Mouse (Mus musculus) midbrain, embryonic 11.5 days (tissue): Measurements from ENCODE around the gene Mapt. TPM values are rescaled to one million over a fixed set of nuclear protein-coding genes. Genes with fewer than 3 reads are reported as not detected.

Source experiments
- ATAC-seq: fragments of 200-750 bp; cut with Nextera tagmentation; 2 replicates; pipeline ENCODE4 v1.8.0; 2017; ENCODE audit warnings: moderate TSS enrichment, moderate library complexity; ENCODE audit not compliant: low FRiP score
- DNase-seq: peaks from one replicate; pipeline ENCODE4 v3.0.0; 2015; ENCODE audit warnings: low spot score; ENCODE audit errors: missing footprints
- H3K27ac ChIP-seq: fragments of 300-500 bp; sonication (generic); 2 replicates; pipeline ENCODE4 v1.5.1; 2014; ENCODE audit warnings: low read depth, low read length
- H3K27me3 ChIP-seq: fragments of 300-500 bp; sonication (generic); 2 replicates; pipeline ENCODE4 v1.6.1; 2014; ENCODE audit warnings: mild to moderate bottlenecking, low read length, moderate library complexity, mixed read lengths; ENCODE audit not compliant: control insufficient read depth, insufficient read depth
- H3K36me3 ChIP-seq: fragments of 300-500 bp; sonication (generic); 2 replicates; pipeline ENCODE4 v1.6.1; 2014; ENCODE audit warnings: mild to moderate bottlenecking, low read length, moderate library complexity, mixed read lengths; ENCODE audit not compliant: control insufficient read depth, insufficient read depth
- H3K4me1 ChIP-seq: fragments of 300-500 bp; sonication (generic); 2 replicates; pipeline ENCODE4 v1.6.1; 2014; ENCODE audit warnings: low read length; ENCODE audit not compliant: control insufficient read depth, insufficient read depth
- H3K4me2 ChIP-seq: fragments of 300-500 bp; sonication (generic); 2 replicates; pipeline ENCODE4 v1.6.1; 2014; ENCODE audit warnings: mild to moderate bottlenecking, moderate library complexity
- H3K4me3 ChIP-seq: fragments of 300-500 bp; sonication (generic); 2 replicates; pipeline ENCODE4 v1.5.1; 2014; ENCODE audit warnings: low read depth, low read length
- H3K9ac ChIP-seq: fragments of 300-500 bp; sonication (generic); 2 replicates; pipeline ENCODE4 v1.6.1; 2014; ENCODE audit warnings: low read length
- H3K9me3 ChIP-seq: fragments of 300-500 bp; sonication (generic); 2 replicates; pipeline ENCODE4 v1.6.1; 2016; ENCODE audit warnings: low read length; ENCODE audit not compliant: control insufficient read depth
- WGBS: fragments of 180-500 bp; shearing (Covaris S2); extraction: QIAGEN DNeasy Blood & Tissue Kit; methylation state at CpG from one replicate; pipeline ENCODE4 v1.1.7; 2014; 5-methylcytosine and 5-hydroxymethylcytosine counted together
- microRNA-seq: library from miRNA; unstranded; fragments of <30 nt; microRNA quantifications from one replicate; pipeline ENCODE4, GENCODE M21; 2017
- polyA plus RNA-seq: library from polyadenylated mRNA; unstranded; fragments of >200 nt; fragmentation: Nextera tagmentation; extraction: Ambion mirVana; gene quantifications from 2 replicates; pipeline ENCODE4 v1.2.1, GENCODE M21; 2014

Mapt gene
- polyA plus RNA-seq, 1 experiment from 2014 or later, result 71.6 TPM

DNA sequence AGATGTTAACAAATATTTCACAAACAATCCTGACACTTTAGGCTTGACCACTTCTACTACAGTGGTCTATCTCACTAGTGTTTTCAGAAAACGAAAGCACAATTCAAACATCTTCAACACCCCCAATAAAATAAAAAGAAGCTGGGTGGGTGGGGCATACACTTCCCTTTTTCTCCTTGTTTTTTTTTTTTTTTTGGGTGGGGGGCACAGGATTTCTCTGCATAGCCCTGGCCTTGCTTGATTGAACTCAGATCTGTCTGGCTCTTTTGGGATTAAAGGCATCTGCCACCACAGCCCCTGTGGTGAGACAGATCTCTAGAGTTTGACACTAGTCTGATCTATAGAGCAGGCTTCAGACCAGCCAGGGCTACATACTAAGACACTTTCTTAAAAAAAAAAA lies 131.5 kb downstream of the Mapt start:
- Histone ChIP-seq H3K4me3 (no peak overlapping the region), H3K27ac (no peak overlapping the region), H3K4me2 (no peak overlapping the region), H3K9me3 (no peaks in the 10 kb centered on the region), H3K4me1 (no peaks in the 10 kb centered on the region), H3K9ac (no peak overlapping the region), H3K36me3 (0 out of 2 replicates have a peak, but pooled peaks cover 2% of the 10 kb centered on the region), H3K27me3 (no peaks in the 10 kb centered on the region)
- no peak for DNase-seq
- 92% methylated on average over 1 of the region's 1 CpGs for WGBS
- ATAC-seq, result no peak

DNA sequence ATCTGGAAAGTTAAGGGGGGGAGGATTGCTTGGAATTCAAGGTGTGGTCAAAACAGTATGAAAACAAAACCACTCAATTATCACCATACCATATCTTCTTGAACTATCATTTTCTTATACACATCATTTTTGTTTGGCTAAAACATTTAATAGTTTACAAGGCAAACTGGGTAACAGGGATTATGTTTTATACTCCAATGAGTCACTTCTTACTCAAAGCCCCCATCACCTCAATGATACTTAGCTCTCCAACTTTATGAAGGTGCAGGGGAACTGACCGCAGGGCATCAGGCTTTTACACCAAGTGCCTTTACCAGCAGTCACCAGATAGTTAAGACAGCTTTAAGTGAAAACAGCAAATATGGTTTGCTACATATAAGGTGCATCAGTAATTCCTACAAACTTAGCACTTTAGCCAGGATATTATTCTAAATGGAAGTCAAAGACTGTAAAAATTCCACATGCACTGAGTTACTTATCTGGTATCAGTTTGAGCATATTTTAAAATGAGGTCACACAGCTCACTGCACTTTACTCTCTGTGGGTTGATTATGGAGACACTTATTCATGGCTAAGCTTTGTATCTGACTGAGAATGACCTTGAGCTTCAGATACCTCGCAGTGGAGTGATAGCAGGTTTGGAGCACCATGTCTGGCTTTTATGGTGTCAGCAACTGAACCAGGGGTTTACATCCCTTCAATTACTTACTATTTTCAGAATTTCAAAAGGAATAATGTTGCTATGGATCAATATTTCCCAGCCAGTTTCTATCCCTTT lies 132.8 kb downstream of the Mapt start:
- Histone ChIP-seq H3K4me2 (no peak overlapping the region), H3K27me3 (no peaks in the 10 kb centered on the region), H3K36me3 (0 out of 2 replicates have a peak, but pooled peaks cover 2% of the 10 kb centered on the region), H3K9ac (no peak overlapping the region), H3K4me3 (no peak overlapping the region), H3K27ac (no peak overlapping the region), H3K4me1 (no peaks in the 10 kb centered on the region), H3K9me3 (no peaks in the 10 kb centered on the region)
- ATAC-seq (no peak), DNase-seq (no peak)
- WGBS, result 93% methylated on average over 2 of the region's 2 CpGs

DNA sequence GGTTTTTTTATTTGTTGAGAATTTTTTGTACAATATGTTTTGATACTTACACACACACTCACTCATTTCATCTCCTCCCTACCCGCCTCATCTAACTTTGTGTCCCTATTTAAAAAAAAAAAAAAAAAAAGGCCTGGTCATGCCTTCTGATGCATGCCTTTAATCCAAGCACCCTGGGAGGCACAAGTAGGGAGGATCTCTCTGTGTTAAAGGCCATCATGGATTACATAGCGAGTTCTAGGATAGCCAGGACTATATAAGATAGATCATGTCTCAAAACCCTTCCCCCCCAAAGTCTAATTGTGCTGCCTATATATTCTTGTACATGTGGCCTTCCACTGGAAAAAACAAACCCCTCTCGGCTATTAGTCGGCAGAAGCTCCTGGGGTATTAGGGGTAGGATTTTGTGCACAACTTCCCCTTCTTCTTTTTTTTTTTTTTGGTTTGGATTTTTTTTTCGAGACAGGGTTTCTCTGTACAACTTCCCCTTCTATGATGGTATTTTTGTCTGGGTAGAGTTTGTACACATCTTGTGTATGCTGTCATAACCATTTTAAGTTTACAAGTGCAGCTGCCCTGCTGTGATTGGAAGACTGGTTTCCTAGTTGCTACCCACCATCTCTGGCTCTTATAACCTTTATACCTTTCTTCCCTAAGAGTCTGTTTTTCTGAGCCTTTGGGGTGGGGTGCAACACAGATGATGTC lies 136.4 kb downstream of the Mapt start:
- no peak overlapping the region for H3K27ac ChIP-seq
- no peak overlapping the region for H3K4me3 ChIP-seq
- H3K9me3 ChIP-seq, result no peaks in the 10 kb centered on the region
- ATAC-seq, result no peak
- H3K4me1 ChIP-seq, result no peaks in the 10 kb centered on the region
- no peak overlapping the region for H3K9ac ChIP-seq
- 90% methylated on average over 5 of the region's 5 CpGs for WGBS
- no peak overlapping the region for H3K4me2 ChIP-seq
- no peak for DNase-seq
- H3K27me3 ChIP-seq, result no peaks in the 10 kb centered on the region
- peaks cover 2% of the 10 kb centered on the region; the same call in 1 of the 2 replicates for H3K36me3 ChIP-seq

DNA sequence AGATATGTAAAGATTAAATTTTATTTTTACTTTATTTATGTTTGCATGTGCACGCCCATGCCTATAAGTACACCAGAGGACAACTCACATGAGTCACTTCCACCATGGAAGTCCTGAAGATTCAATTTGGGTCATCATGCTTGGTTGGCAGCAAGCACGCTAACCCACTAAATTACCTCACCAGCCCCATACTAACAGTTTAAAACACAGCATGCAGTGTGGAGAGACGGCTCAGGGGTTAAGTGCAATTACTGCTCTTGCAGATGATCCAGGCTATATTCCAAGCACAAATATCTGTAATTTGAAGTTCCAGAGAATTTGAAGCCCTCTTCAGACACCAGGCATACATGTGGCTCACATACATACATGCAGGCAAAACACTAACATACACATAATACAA lies 145.1 kb downstream of the Mapt start:
- Histone ChIP-seq H3K9me3 (no peaks in the 10 kb centered on the region), H3K27me3 (no peaks in the 10 kb centered on the region), H3K27ac (no peak overlapping the region), H3K4me2 (no peak overlapping the region), H3K4me1 (no peaks in the 10 kb centered on the region), H3K4me3 (no peak overlapping the region), H3K36me3 (peaks cover 3% of the 10 kb centered on the region; the same call in 1 of the 2 replicates), H3K9ac (no peak overlapping the region)
- DNase-seq, result no peak
- WGBS, result 95% methylated on average over 3 of the region's 3 CpGs
- ATAC-seq, result no peak

DNA sequence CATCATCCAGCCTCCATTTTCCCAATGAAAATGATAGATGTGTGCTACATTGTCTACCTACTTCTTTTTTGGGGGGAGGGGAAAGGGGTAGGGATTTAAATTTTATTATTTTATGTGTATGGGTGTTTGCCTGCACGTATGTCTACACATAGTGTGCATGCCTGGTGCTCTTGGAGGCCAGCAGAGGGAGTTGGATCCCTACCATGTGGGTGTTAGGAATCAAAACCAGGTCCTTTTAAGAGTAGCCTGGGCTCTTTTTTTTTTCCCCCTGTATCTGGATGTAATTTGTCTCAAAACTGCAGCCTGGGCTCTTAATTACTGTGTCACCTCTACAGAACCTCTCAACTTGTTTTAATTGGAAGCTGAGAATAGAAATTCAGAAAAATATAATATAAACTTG lies 148.4 kb downstream of the Mapt start:
- Histone ChIP-seq H3K9ac (no peak overlapping the region), H3K36me3 (no peaks in the 10 kb centered on the region; the same call in 1 of the 2 replicates), H3K4me1 (no peaks in the 10 kb centered on the region), H3K9me3 (no peaks in the 10 kb centered on the region), H3K27ac (no peak overlapping the region), H3K27me3 (no peaks in the 10 kb centered on the region), H3K4me2 (no peak overlapping the region), H3K4me3 (no peak overlapping the region)
- WGBS, result 88% methylated on average over 1 of the region's 1 CpGs
- DNase-seq, result no peak
- no peak for ATAC-seq

Small RNA genes lying within 50 kb of the gene (microRNA-seq; reads per million reads assigned to microRNA genes)
- gene Gm47310, result not detected

Other genes starting within 250 kb of the Mapt start
- 0.33 and 0.60 TPM in 2 replicates for gene Crhr1, start 98.5 kb upstream of the Mapt start, polyA plus RNA-seq
- not detected in 2 replicates for gene Sppl2c, start 45.1 kb upstream of the Mapt start, polyA plus RNA-seq
- gene Kansl1, start 237.5 kb downstream of the Mapt start, polyA plus RNA-seq, result 31.7 and 32.9 TPM in 2 replicates